Mouse (Mus musculus) limb, embryonic 14.5 days (tissue): Measurements from ENCODE around the gene Marc1. TPM values are rescaled to one million over a fixed set of nuclear protein-coding genes. Genes with fewer than 3 reads are reported as not detected.

Experiments
- ATAC-seq: fragments of 200-750 bp; cut with Nextera tagmentation; 2 replicates; pipeline ENCODE4 v1.8.0; 2017; ENCODE audit warnings: low read depth, moderate number of reproducible peaks, moderate TSS enrichment; ENCODE audit not compliant: low FRiP score
- DNase-seq: peaks from one replicate; pipeline ENCODE4 v3.0.0-alpha.2; 2015; ENCODE audit warnings: low spot score
- H3K27ac ChIP-seq: fragments of 300-500 bp; sonication (generic); replicated peaks from 2 replicates; pipeline ENCODE4 v1.5.1; 2014; ENCODE audit warnings: low read depth, mild to moderate bottlenecking, low read length, moderate library complexity, mixed read lengths
- H3K27me3 ChIP-seq: fragments of 300-500 bp; sonication (generic); 2 replicates; pipeline ENCODE4 v1.6.1; 2014; ENCODE audit warnings: low read length, mixed read lengths; ENCODE audit not compliant: control insufficient read depth, insufficient read depth
- H3K36me3 ChIP-seq: fragments of 300-500 bp; sonication (generic); 2 replicates; pipeline ENCODE4 v1.6.1; 2014; ENCODE audit warnings: mild to moderate bottlenecking, low read length, moderate library complexity, mixed read lengths; ENCODE audit not compliant: control insufficient read depth, insufficient read depth
- H3K4me1 ChIP-seq: fragments of 300-500 bp; sonication (generic); 2 replicates; pipeline ENCODE4 v1.6.1; 2014; ENCODE audit warnings: antibody characterized with exemption, low read length, mixed read lengths; ENCODE audit not compliant: control insufficient read depth, insufficient read depth
- H3K4me2 ChIP-seq: fragments of 300-500 bp; sonication (generic); replicated peaks from 2 replicates; pipeline ENCODE4 v1.6.1; 2014; ENCODE audit warnings: low read depth, mild to moderate bottlenecking, low read length, moderate library complexity; ENCODE audit not compliant: severe bottlenecking
- H3K4me3 ChIP-seq: fragments of 300-500 bp; sonication (generic); replicated peaks from 2 replicates; pipeline ENCODE4 v1.5.1; 2014; ENCODE audit warnings: low read length
- H3K9ac ChIP-seq: fragments of 300-500 bp; sonication (generic); 2 replicates; pipeline ENCODE4 v1.6.1; 2014; ENCODE audit warnings: mild to moderate bottlenecking, low read depth, low read length, moderate library complexity; ENCODE audit not compliant: severe bottlenecking
- H3K9me3 ChIP-seq: fragments of 300-500 bp; sonication (generic); 2 replicates; pipeline ENCODE4 v1.6.1; 2016; ENCODE audit warnings: low read length; ENCODE audit not compliant: control insufficient read depth
- POLR2A ChIP-seq: fragments of 200-500 bp; IDR thresholded peaks from 2 replicates; pipeline ENCODE4 v1.8.0; 2012; ENCODE audit warnings: inconsistent platforms, mild to moderate bottlenecking, moderate library complexity, borderline replicate concordance; ENCODE audit not compliant: insufficient read depth, insufficient read length; ENCODE audit errors: extremely low read depth
- WGBS: fragments of 180-500 bp; shearing (Covaris S2); extraction: QIAGEN DNeasy Blood & Tissue Kit; methylation state at CpG from one replicate; pipeline ENCODE4 v1.1.7; 2014; 5-methylcytosine and 5-hydroxymethylcytosine counted together
- polyA plus RNA-seq, 2 experiments: library from polyadenylated mRNA; depleted of rRNA in 1 of 2; stranded (reverse) in 1 of 2; unstranded in 1 of 2; fragments of >200 nt; fragmentation: Nextera tagmentation in 1 of 2; extraction: Ambion mirVana in 1 of 2; gene quantifications; 2 replicates each; pipeline versions ENCODE4 v1.2.1 to v1.2.3; 2012 to 2014

Marc1 gene
- polyA plus RNA-seq (2012; rRNA removed) = 0.13 and 0.15 TPM in 2 replicates
- polyA plus RNA-seq (2014; fragmentation: Nextera tagmentation; extraction: Ambion mirVana) = 0.11 TPM in 1 of 2 replicates, not detected in the other

DNA sequence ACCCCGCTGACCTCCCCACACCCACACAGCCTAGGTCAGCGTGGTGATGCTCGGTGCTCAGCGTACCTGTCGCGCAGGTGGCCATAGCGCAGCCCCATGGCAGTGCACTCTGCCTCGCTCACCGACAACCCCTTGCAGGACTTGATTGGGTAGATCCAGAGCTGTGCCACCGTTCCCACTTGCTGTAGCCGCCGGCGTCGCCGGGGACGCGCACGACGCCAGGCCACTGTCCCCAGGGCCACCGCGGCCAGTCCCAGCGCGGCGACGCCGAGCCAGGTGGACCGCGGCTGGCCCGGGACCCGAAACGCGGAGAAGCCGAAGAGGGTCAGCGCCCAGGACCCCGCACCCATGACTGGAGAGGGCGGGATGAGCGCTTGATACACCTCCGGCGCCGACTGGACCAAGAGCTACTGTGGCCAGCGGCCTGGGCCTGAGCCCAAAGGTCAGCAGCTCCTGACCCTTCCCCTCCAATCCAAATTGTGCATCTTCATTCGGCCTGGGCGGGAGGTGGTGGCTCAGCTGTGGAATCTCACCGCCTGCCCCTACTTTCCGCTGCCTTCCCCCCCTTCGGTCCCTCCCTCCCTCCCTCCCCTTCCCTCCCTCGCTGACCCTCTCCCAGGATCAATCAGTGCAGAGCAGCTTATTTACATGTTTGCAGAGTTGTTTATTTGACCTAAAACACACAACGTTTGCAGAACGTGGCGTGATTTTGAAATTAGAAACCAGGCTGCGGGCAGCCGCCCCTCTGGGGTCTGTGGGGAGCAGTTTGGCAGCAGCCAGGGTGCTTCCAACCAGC is at the start of gene Marc1:
Marc1 (minus strand) TSS at position 534 of the 796 bp plus-strand sequence.
- Histone ChIP-seq H3K4me1 (peaks cover 7% of the 10 kb centered on the region; the same call in 1 of the 2 replicates), H3K9me3 (no peaks in the 10 kb centered on the region), H3K4me2 (peak within 1 kb of the TSS; percentile 61), H3K9ac (peak within 1 kb of the TSS; percentile 40), H3K27me3 (peaks cover 17% of the 10 kb centered on the region), H3K36me3 (peaks cover 8% of the 10 kb centered on the region; the same call in 1 of the 2 replicates), H3K27ac (no peak within 1 kb of the TSS), H3K4me3 (peak within 1 kb of the TSS; percentile 30)
- no peak for DNase-seq
- ATAC-seq = no peak; the same call in 1 of the 2 replicates
- TF ChIP-seq POLR2A = no peak
- 7% methylated on average over 50 of the region's 52 CpGs for WGBS

DNA sequence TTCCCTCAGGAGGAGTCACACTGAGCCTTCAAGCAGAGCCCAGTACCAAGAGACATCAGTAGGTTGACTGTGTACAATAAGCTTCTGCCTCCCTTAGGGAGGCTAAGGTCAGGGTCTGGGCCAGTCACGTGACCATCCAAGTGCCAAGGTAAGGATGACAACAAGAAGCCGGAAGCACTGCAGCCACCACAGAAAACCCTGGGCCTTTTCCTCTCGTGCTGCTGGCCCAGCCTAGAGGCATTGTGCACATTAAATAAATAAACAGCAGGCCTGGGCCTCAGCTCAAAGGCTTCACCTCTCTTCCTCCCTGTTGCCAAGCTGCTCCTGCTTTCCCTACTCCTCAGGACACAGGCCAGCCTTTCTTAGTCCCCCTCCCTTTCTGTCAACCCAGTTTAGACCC is 49.2 kb upstream of the Marc1 start:
- ATAC-seq (no peak), DNase-seq (no peak)
- no peaks in the 10 kb centered on the region for H3K27me3 ChIP-seq
- H3K9ac ChIP-seq = no peak overlapping the region
- WGBS = 55% methylated on average over 3 of the region's 3 CpGs
- H3K4me1 ChIP-seq = no peaks in the 10 kb centered on the region
- H3K36me3 ChIP-seq = no peaks in the 10 kb centered on the region
- H3K4me3 ChIP-seq = no peak overlapping the region
- TF ChIP-seq POLR2A = no peak
- no peak overlapping the region for H3K27ac ChIP-seq
- no peak overlapping the region for H3K4me2 ChIP-seq
- H3K9me3 ChIP-seq = no peaks in the 10 kb centered on the region

DNA sequence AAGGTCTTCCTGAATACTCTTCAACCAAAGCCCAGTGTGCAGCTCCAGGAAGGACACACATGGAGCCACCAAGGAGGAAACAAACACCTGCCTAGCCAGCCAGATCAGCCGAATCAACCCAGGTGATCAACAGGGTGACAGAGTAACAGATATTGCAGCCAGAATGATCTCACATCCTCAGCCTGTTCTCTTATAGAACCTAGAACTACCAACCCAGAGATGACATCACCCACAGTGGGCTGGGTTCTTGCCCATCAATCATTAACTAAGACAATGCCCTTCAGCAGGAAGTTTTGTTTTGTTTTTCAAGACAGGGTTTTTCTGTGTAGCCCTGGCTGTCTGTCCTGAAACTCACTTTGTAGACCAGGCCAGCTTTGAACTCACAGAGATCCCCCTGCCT is 47.1 kb upstream of the Marc1 start:
- H3K4me2 ChIP-seq = no peak overlapping the region
- H3K9me3 ChIP-seq = no peaks in the 10 kb centered on the region
- H3K27me3 ChIP-seq = no peaks in the 10 kb centered on the region
- H3K27ac ChIP-seq = no peak overlapping the region
- no peaks in the 10 kb centered on the region for H3K4me1 ChIP-seq
- no peaks in the 10 kb centered on the region for H3K36me3 ChIP-seq
- ATAC-seq = no peak
- DNase-seq = no peak
- no peak overlapping the region for H3K4me3 ChIP-seq
- TF ChIP-seq POLR2A = no peak
- WGBS = 85% methylated on average over 1 of the region's 1 CpGs
- H3K9ac ChIP-seq = no peak overlapping the region

DNA sequence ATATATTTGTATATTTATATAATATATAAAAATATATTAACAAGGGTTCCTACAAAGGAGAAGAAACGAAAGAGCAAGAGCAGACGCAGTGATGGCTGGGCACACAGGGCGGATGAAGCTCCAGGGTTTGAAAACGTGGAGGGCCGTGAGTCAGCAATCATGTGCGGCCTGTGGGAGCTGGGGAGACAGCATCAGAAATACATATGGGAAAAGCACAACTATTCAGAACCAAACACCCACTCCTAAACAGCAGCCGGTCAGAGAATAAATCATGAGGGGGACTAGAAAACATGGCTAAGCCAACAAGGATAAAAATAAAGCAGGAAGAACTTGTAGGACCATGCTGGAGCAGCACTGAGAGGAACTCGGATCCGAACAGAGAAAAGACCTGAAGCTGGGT is 46.1 kb upstream of the Marc1 start:
- Histone ChIP-seq H3K27me3 (no peaks in the 10 kb centered on the region), H3K4me3 (no peak overlapping the region), H3K4me2 (no peak overlapping the region), H3K27ac (no peak overlapping the region), H3K36me3 (no peaks in the 10 kb centered on the region), H3K9me3 (no peaks in the 10 kb centered on the region), H3K4me1 (0 out of 2 replicates have a peak, but pooled peaks cover 3% of the 10 kb centered on the region), H3K9ac (no peak overlapping the region)
- no peak for TF ChIP-seq POLR2A
- 85% methylated on average over 9 of the region's 9 CpGs for WGBS
- ATAC-seq (no peak), DNase-seq (no peak)

DNA sequence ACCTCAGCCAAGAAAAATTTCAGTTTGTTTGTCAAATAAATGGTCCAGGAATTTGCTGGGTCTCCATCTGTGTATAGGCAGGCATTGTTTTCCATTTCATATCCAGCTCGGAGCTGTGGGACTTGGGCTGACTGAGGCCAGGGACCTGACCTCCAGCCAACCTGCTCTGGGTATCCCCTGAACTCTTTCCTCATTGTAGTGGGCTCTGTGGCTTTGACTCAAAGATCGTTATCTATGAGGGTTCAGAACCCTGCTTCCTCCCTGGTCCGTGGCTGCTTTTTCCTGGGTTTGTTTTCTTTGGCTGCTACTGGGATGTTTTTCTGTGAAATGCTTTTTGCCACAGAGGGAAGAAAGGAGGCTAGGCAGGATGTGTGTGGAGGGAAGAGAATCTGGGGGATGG is 42.8 kb upstream of the Marc1 start:
- Histone ChIP-seq H3K36me3 (no peaks in the 10 kb centered on the region), H3K9ac (peak overlapping the region; percentile 4; the same call in 1 of the 2 replicates), H3K4me1 (0 out of 2 replicates have a peak, but pooled peaks cover 3% of the 10 kb centered on the region), H3K4me3 (no peak overlapping the region), H3K27me3 (no peaks in the 10 kb centered on the region), H3K27ac (no peak overlapping the region), H3K9me3 (no peaks in the 10 kb centered on the region), H3K4me2 (no peak overlapping the region)
- DNase-seq (no peak), ATAC-seq (no peak)
- no peak for TF ChIP-seq POLR2A
- WGBS = 62% methylated on average over 3 of the region's 3 CpGs
